Mouse (Mus musculus): Measurements from ENCODE around the gene Ap1ar. TPM values are rescaled to one million over a fixed set of nuclear protein-coding genes. Genes with fewer than 3 reads are reported as not detected.

The Ap1ar gene
- polyA plus RNA-seq, 1 experiment from 2014 or later, result 104 TPM

DNA sequence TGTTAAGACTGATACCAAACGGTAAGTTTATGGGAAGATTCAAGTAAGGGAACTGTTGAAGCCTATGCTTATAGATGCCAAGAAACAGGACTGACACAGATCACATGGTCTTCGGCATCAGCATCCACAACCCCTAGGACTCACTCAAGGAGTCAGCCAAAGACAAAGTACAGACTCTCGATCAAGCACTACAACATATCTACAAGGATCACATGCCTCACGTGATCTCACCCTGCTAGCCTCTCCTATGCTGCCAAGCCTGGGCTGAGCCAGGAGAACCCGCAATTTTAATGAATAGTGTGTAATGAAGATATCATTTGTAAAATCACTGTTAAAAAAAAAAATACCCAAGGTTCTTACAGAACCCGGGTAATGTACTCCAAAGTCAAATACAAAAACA, 1.7 kb downstream of the Ap1ar start:
- Histone ChIP-seq H3K9me3 (no peaks in the 10 kb centered on the region), H3K4me2 (peak overlapping the region; percentile 67), H3K4me1 (replicated peaks) (peaks cover 25% of the 10 kb centered on the region), H3K4me3 (no peak overlapping the region), H3K27me3 (no peaks in the 10 kb centered on the region), H3K36me3 (no peaks in the 10 kb centered on the region), H3K9ac (no peak overlapping the region), H3K27ac (replicated peaks) (no peak overlapping the region)
- WGBS, result 79% methylated on average over 6 of the region's 6 CpGs
- ATAC-seq (ENCODE audit: low FRiP score, low read depth), result no peak

DNA sequence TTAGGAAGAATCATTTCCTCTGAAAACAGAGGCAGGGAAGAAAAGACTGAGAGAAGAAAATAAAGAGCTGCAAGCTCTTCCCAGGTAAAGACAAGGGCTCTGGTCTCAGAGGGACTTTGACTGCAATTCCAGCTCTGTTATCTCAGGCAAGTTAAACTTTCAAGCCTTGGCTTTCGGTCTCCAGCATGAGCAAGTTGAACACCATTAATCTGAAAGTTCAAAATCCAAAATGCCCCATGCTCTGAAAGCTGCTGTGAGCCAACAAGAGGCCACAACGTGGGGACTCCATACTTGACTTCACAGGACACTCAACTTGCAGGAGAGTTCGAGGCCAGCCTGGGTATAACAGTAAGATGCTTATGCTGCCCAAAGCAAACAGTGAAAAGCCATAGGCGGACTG, 3.3 kb downstream of the Ap1ar start:
- peaks cover 25% of the 10 kb centered on the region for H3K4me1 ChIP-seq (replicated peaks)
- H3K36me3 ChIP-seq, result no peaks in the 10 kb centered on the region
- H3K27me3 ChIP-seq, result no peaks in the 10 kb centered on the region
- no peak for ATAC-seq (ENCODE audit: low FRiP score, low read depth)
- H3K27ac ChIP-seq (replicated peaks), result no peak overlapping the region
- 92% methylated on average over 4 of the region's 4 CpGs for WGBS
- H3K4me2 ChIP-seq, result no peak overlapping the region
- H3K9me3 ChIP-seq, result no peaks in the 10 kb centered on the region
- H3K9ac ChIP-seq, result no peak overlapping the region
- no peak overlapping the region for H3K4me3 ChIP-seq

DNA sequence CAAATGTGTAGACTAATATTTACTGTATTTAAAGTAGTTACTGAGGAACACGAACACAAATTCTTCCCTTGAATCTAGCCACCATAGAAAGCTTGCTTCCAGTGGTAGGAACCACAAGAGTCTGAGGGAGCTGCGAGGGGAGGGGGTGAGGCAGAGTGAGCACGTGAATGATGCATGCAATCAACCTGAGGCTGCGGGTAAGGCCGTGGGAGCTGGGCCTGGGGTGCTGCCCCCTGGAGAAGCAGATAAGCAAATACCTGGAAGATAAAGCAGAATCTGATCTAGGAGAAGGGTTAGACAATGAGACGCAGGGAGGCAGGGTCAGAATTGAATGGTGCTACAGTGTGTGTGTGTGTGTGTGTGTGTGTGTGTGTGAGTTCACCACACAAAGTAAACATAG, 6.2 kb downstream of the Ap1ar start:
- no peaks in the 10 kb centered on the region for H3K9me3 ChIP-seq
- no peak overlapping the region for H3K27ac ChIP-seq (replicated peaks)
- no peaks in the 10 kb centered on the region for H3K36me3 ChIP-seq
- H3K4me3 ChIP-seq, result no peak overlapping the region
- no peaks in the 10 kb centered on the region for H3K27me3 ChIP-seq
- H3K9ac ChIP-seq, result no peak overlapping the region
- ATAC-seq (ENCODE audit: low FRiP score, low read depth), result no peak
- H3K4me1 ChIP-seq (replicated peaks), result peaks cover 29% of the 10 kb centered on the region
- H3K4me2 ChIP-seq, result no peak overlapping the region
- WGBS, result 60% methylated on average over 6 of the region's 6 CpGs

DNA sequence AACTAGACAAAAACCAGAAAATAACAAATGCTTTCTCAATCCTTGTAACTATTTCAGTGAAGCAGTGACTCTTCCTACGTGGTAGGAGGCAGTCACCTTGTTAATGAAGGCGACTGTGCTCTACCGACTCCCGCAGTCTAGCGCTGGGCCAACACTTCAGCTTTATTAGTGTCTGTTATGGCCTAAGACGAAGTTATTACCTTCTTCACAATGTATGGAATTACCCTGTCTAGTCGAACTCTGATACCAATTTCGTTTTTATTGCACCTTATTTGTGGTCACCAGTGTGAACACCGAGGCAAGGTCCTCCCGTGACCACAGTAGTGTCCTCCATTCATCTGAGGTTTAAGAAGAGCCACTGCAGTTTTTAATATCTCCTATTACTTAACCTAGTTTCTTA, 7.1 kb downstream of the Ap1ar start:
- Histone ChIP-seq H3K4me1 (replicated peaks) (peaks cover 20% of the 10 kb centered on the region), H3K4me2 (no peak overlapping the region), H3K9ac (no peak overlapping the region), H3K27me3 (no peaks in the 10 kb centered on the region), H3K9me3 (no peaks in the 10 kb centered on the region), H3K36me3 (no peaks in the 10 kb centered on the region), H3K27ac (replicated peaks) (no peak overlapping the region), H3K4me3 (no peak overlapping the region)
- 95% methylated on average over 10 of the region's 10 CpGs for WGBS
- no peak for ATAC-seq (ENCODE audit: low FRiP score, low read depth)

DNA sequence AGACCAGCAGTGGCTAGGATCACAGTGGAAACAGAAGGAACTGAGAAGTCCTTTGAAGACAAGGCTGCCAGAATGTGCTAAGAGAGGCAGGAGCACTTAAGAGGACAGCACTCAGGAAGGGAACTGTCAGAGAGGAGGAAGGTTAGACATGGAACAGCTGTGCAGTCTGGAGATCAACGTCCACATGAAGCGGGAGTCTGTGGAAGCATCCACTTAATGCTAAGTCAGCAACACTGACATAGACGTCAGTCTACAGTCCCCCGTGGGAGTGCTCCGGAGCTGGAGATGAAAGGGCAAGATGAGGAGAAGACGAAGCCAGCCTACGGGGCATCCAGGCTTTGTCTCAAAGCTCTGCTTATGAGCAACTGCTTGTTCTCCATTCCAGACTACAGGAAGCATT, 10.2 kb downstream of the Ap1ar start:
- Histone ChIP-seq H3K9me3 (no peaks in the 10 kb centered on the region), H3K27ac (replicated peaks) (no peak overlapping the region), H3K9ac (no peak overlapping the region), H3K4me3 (no peak overlapping the region), H3K27me3 (no peaks in the 10 kb centered on the region), H3K4me2 (no peak overlapping the region), H3K36me3 (peaks cover 3% of the 10 kb centered on the region; the same call in 1 of the 2 replicates), H3K4me1 (replicated peaks) (peaks cover 12% of the 10 kb centered on the region; the same call in 1 of the 2 replicates)
- ATAC-seq (ENCODE audit: low FRiP score, low read depth), result peak; percentile 28; the same call in 1 of the 2 replicates
- 38% methylated on average over 7 of the region's 7 CpGs for WGBS

DNA sequence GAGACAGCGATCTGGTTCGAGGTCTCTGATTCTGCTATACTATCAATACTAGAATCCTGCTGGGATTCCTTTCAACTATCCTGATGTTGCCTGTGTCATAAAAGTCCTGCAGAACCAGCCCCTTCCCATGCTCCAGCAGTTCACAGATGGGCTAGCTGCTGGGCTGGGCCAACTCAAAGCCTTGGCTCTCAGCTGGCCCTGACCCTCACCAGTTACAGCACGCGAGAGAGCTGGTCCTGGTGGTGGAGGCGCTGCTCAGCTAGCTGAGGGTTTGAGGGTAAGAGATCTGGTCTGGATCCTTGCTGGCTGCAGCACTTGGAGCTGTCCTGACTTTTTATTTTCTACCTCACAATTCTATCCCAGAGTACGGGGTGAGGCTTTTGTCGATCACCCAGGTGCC, 10.8 kb downstream of the Ap1ar start:
- 84% methylated on average over 7 of the region's 7 CpGs for WGBS
- no peak; the same call in 1 of the 2 replicates for ATAC-seq (ENCODE audit: low FRiP score, low read depth)
- Histone ChIP-seq H3K36me3 (peaks cover 7% of the 10 kb centered on the region; the same call in 1 of the 2 replicates), H3K9ac (no peak overlapping the region), H3K4me2 (no peak overlapping the region), H3K27ac (replicated peaks) (no peak overlapping the region), H3K4me1 (replicated peaks) (peaks cover 12% of the 10 kb centered on the region; the same call in 1 of the 2 replicates), H3K4me3 (no peak overlapping the region), H3K27me3 (no peaks in the 10 kb centered on the region), H3K9me3 (no peaks in the 10 kb centered on the region)

DNA sequence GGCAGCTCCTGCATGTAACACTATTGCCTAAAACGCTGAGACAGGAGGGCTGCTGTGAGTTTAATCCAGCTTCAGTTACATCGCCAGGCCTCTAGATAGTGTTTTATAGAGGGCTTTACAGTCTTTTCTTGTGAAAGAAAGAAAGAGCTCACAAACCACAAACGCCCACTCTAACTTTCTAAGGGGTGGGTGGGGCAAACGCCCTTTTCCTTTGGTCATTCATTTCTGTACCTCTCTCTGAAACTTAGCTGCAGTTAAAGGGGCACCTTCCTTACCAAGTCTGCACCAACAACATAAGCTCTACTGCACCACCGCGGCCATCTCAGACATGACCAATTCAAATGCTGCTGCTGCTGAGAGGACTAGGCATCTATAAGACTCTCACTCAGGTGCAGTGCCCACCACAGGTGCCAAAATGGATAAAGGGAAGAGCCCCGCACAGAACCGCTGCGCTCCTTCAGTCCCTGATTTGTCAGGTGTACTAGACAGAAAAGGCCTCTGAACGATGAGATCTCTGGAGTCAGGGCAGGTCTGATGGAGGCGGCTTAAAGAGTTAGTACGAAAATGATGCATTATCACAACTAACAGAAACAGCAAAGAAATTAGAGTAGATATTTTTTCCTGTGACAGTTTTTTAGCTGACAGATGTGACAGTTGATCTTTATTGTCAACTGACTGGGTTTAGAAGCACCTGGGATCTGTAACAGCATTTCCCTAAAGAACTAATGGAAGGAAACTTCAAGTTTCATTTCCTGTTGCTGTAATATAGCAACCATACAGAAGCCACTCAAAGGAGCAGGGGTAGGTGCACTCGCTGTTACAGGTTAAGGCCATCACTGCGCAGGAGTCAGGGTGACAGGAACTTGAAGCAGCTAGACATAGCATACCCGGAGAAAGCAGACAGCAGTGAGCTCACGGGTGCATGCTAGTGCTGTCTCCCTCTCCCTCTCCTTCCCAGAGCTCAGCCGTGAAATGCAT, 13.1 kb downstream of the Ap1ar start:
- no peak overlapping the region for H3K27ac ChIP-seq (replicated peaks)
- H3K9me3 ChIP-seq, result no peaks in the 10 kb centered on the region
- H3K4me3 ChIP-seq, result no peak overlapping the region
- H3K4me2 ChIP-seq, result no peak overlapping the region
- H3K27me3 ChIP-seq, result no peaks in the 10 kb centered on the region
- H3K36me3 ChIP-seq, result peaks cover 16% of the 10 kb centered on the region
- WGBS, result 85% methylated on average over 17 of the region's 17 CpGs
- ATAC-seq (ENCODE audit: low FRiP score, low read depth), result 0 out of 2 replicates have a peak, but pooled peaks have one; percentile 54
- H3K9ac ChIP-seq, result no peak overlapping the region
- H3K4me1 ChIP-seq (replicated peaks), result peaks cover 12% of the 10 kb centered on the region; the same call in 1 of the 2 replicates

DNA sequence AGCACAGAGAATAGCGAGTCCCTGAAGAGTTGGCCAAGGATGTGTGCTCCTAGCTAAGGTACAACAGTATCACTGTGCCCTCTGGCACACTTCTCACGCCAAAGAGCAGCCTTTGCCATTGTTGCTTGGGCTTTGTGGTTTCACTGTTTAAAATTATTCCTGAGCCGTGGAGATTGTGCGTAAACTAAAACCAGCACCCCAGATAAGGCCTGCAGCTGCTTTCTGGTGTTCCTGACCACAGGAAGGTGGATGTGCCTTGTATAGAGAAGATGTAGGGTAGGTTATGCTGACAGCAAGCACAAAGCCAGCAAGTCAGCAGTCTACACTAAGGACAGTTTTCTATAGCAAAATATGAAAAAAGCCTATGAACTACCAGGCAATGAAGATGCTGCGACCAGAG, 16.1 kb downstream of the Ap1ar start:
- WGBS, result 89% methylated on average over 5 of the region's 5 CpGs

DNA sequence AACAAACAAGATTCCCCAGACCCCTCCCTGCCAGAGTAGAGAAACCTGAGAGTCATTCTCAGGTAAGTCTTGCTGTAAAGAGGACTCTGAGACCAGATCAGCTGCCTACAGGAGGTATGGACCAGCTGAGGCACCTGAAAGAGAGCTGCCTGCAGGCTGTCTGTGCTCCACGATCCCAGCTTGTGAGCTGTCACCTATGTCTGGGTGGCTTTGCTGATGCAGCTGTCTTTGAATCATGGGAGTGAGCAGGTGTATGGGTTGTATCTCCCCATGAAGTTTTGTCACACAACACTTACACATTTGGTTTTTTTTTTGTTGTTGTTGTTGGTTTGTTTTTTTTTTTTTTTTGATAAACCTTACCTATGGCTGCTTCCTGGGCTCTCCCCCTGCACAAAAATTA, 16.9 kb downstream of the Ap1ar start:
- Histone ChIP-seq H3K27me3 (no peaks in the 10 kb centered on the region), H3K27ac (replicated peaks) (no peak overlapping the region), H3K4me2 (no peak overlapping the region), H3K36me3 (peaks cover 29% of the 10 kb centered on the region), H3K9me3 (no peaks in the 10 kb centered on the region), H3K9ac (no peak overlapping the region), H3K4me1 (replicated peaks) (no peaks in the 10 kb centered on the region), H3K4me3 (no peak overlapping the region)
- ATAC-seq (ENCODE audit: low FRiP score, low read depth), result no peak
- WGBS, result 88% methylated on average over 1 of the region's 1 CpGs

More for the DNA sequence above, 16.1 kb downstream of the Ap1ar start:
- no peak overlapping the region for H3K9ac ChIP-seq
- no peaks in the 10 kb centered on the region for H3K27me3 ChIP-seq
- ATAC-seq (ENCODE audit: low FRiP score, low read depth), result no peak
- peaks cover under 1% of the 10 kb centered on the region; the same call in 1 of the 2 replicates for H3K4me1 ChIP-seq (replicated peaks)
- H3K9me3 ChIP-seq, result no peaks in the 10 kb centered on the region
- no peak overlapping the region for H3K4me3 ChIP-seq
- H3K36me3 ChIP-seq, result peaks cover 24% of the 10 kb centered on the region
- no peak overlapping the region for H3K27ac ChIP-seq (replicated peaks)
- no peak overlapping the region for H3K4me2 ChIP-seq

DNA sequence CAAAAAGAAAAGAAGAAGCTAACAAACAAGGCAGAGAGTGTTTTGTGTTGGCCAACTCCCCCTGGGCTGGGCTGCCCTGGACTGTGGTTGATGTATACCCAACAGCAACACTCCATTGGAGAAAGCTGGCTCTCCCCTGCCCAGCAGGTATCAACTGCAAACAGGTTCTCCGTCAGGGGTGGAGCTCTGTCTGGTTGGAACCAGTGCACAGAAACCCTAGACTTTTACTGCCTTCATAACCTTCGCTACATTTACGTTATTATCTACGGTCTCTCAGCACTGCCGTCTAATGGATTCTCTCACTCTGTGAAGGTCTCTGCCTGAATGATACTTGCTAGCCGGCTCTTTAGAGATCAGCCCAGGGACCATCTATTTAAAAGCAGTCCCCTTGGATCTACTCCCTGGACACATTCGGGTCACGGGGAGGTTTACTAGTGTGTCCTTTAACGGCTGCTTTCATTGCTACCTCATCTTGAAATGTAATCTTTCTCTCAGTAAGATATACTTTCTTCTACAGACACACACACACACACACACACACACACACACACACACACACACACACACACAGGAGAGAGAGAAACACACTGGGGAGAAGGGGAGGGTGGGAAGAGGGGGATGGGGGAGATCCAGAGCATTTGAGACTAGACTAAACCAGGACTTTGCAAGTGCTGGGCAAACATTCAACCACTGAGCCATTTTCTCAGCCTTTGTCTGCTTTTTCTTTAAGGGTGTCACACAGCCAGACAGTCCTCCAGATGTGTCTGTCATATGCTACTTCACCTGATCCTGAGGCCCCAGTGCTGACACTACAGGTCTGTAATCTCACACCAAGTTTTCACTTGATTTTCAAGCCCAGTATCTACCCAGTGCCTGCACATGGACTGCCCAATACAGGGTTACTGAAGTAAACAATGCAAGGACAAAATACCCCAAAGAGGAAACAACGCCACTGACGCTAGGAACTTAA, 18.3 kb downstream of the Ap1ar start:
- Histone ChIP-seq H3K27me3 (no peaks in the 10 kb centered on the region), H3K9ac (no peak overlapping the region), H3K4me3 (no peak overlapping the region), H3K4me1 (replicated peaks) (no peaks in the 10 kb centered on the region), H3K36me3 (peaks cover 29% of the 10 kb centered on the region), H3K27ac (replicated peaks) (no peak overlapping the region), H3K9me3 (no peaks in the 10 kb centered on the region), H3K4me2 (no peak overlapping the region)
- 83% methylated on average over 11 of the region's 11 CpGs for WGBS
- ATAC-seq (ENCODE audit: low FRiP score, low read depth), result no peak

DNA sequence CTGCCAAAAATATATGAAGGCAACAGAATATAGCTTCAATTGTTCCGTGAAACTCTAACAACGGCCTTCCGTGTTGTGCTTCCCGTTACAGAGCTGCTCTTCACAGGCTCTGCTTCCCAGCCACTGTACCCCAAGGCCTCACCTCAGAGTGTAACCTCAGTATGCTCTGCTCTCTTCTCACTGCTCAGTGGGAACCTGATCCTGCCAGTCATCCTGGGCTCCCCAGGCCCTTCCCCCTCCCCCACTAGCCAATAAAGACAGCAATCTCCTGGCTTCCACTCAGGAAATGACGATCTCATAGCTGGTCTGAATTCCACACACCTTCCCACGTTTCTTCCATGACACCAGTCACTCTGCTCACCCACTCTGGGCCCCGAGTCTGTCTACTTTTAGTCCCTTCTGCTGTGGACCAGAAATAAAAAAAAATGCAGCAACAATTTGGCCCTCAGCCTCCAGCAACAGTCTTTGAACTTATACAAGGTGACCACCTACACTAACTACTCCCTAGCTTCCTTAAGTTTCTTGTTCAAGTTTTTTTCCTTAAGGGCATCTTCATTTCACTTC, 20.1 kb downstream of the Ap1ar start:
- Histone ChIP-seq H3K9me3 (no peaks in the 10 kb centered on the region), H3K4me1 (replicated peaks) (no peaks in the 10 kb centered on the region), H3K27ac (replicated peaks) (no peak overlapping the region), H3K4me2 (no peak overlapping the region), H3K27me3 (no peaks in the 10 kb centered on the region), H3K9ac (no peak overlapping the region), H3K36me3 (peaks cover 38% of the 10 kb centered on the region), H3K4me3 (no peak overlapping the region)
- 78% methylated on average over 7 of the region's 7 CpGs for WGBS
- no peak for ATAC-seq (ENCODE audit: low FRiP score, low read depth)
